Mouse (Mus musculus): ENCODE data around the gene Dhx57.
"Not testable (repeated sequence)": the region's sequence is repeated elsewhere in the genome, so short reads cannot be mapped to it uniquely, and the experiment has no call there.

- TF ChIP-seq CTCF (IDR thresholded peaks at IDR 0.05; ENCODE audit: control insufficient read depth, insufficient read depth, low read length); POLR2A (IDR thresholded peaks at IDR 0.05; ENCODE audit: borderline replicate concordance, control insufficient read depth, low read depth, low read length): not testable (repeated sequence)
Measured at GRCm38 (mm10) chr17:80225142-80225541, 65.1 kb downstream of the Dhx57 start.

Measured in bone marrow, adult 2 months (tissue).